Mouse (Mus musculus): ENCODE data around the gene Unc13a.

Gene Unc13a

GRCm38 (mm10) chr8:71666855-71667254 is 4.7 kb downstream of the Unc13a start:
- no peak for DNase-seq (ENCODE audit: low spot score in 2 of 2)

- DNase-seq (ENCODE audit: low spot score in 2 of 2), result peak; percentile 47 to 58
Observed at GRCm38 (mm10) chr8:71665331-71666130, 6.0 kb downstream of the Unc13a start.

GRCm38 (mm10) chr8:71660325-71661120 is 11.0 kb downstream of the Unc13a start:
- DNase-seq (ENCODE audit: low spot score in 2 of 2), result peak; percentile 65 to 82

GRCm38 (mm10) chr8:71659751-71660150 is 11.8 kb downstream of the Unc13a start:
- no peak for DNase-seq (ENCODE audit: low spot score in 2 of 2)

- no peak for DNase-seq (ENCODE audit: low spot score in 2 of 2)
Observed at GRCm38 (mm10) chr8:71658515-71659049, 13.0 kb downstream of the Unc13a start.

GRCm38 (mm10) chr8:71657816-71658215 is 13.7 kb downstream of the Unc13a start:
- no peak for DNase-seq (ENCODE audit: low spot score in 2 of 2)

GRCm38 (mm10) chr8:71654600-71654999 is 17.0 kb downstream of the Unc13a start:
- DNase-seq (ENCODE audit: low spot score in 2 of 2), result no peak

GRCm38 (mm10) chr8:71645510-71645909 is 26.0 kb downstream of the Unc13a start:
- no peak for DNase-seq (ENCODE audit: low spot score in 2 of 2)

GRCm38 (mm10) chr8:71639318-71639717 is 32.2 kb downstream of the Unc13a start:
- no peak for DNase-seq (ENCODE audit: low spot score in 2 of 2)

GRCm38 (mm10) chr8:71638321-71638720 is 33.2 kb downstream of the Unc13a start:
- DNase-seq (ENCODE audit: low spot score in 2 of 2), result no peak

- no peak for DNase-seq (ENCODE audit: low spot score in 2 of 2)
Observed at GRCm38 (mm10) chr8:71637149-71638095, 34.1 kb downstream of the Unc13a start.

- DNase-seq (ENCODE audit: low spot score in 2 of 2), result peak in 1 of 2 experiments; percentile 40
Observed at GRCm38 (mm10) chr8:71633981-71634667, 37.4 kb downstream of the Unc13a start.

- peak; percentile 60 to 75 for DNase-seq (ENCODE audit: low spot score in 2 of 2)
Observed at GRCm38 (mm10) chr8:71633164-71633563, 38.4 kb downstream of the Unc13a start.

- no peak for DNase-seq (ENCODE audit: low spot score in 2 of 2)
Observed at GRCm38 (mm10) chr8:71631897-71632296, 39.7 kb downstream of the Unc13a start.

GRCm38 (mm10) chr8:71630761-71631160 is 40.8 kb downstream of the Unc13a start:
- no peak for DNase-seq (ENCODE audit: low spot score in 2 of 2)

GRCm38 (mm10) chr8:71629781-71630212 is 41.8 kb downstream of the Unc13a start:
- DNase-seq (ENCODE audit: low spot score in 2 of 2), result no peak

GRCm38 (mm10) chr8:71629096-71629697 is 42.4 kb downstream of the Unc13a start:
- DNase-seq (ENCODE audit: low spot score in 2 of 2), result peak; percentile 87

- no peak for DNase-seq (ENCODE audit: low spot score in 2 of 2)
Observed at GRCm38 (mm10) chr8:71628396-71629095, 43.0 kb downstream of the Unc13a start.

- DNase-seq (ENCODE audit: low spot score in 2 of 2), result no peak
Observed at GRCm38 (mm10) chr8:71627265-71628099, 44.1 kb downstream of the Unc13a start.

All from spleen, postnatal 14 days (tissue).